Mouse (Mus musculus): Measurements from ENCODE around the gene Cuedc2. TPM values are rescaled to one million over a fixed set of nuclear protein-coding genes. Genes with fewer than 3 reads are reported as not detected.

Cuedc2 gene
- polyA plus RNA-seq, 1 experiment from 2014 or later = 99.1 TPM

- H3K27ac ChIP-seq = no peak overlapping the region
- H3K4me2 ChIP-seq = peak overlapping the region; percentile 91
- no peaks in the 10 kb centered on the region for H3K9me3 ChIP-seq (replicated peaks)
- H3K4me3 ChIP-seq = peak overlapping the region; percentile 55
- peaks cover 7% of the 10 kb centered on the region for H3K36me3 ChIP-seq
- 2% methylated on average over 48 of the region's 48 CpGs for whole genome bisulfite sequencing (ENCODE audit: insufficient replicate concordance)
- H3K4me1 ChIP-seq = peaks cover 70% of the 10 kb centered on the region
- H3K27me3 ChIP-seq (replicated peaks) = peaks cover 94% of the 10 kb centered on the region
- no peak for ATAC-seq
- peak overlapping the region; percentile 56 for H3K9ac ChIP-seq
Measured at GRCm38 (mm10) chr19:46317546-46317885, 21.0 kb downstream of the Cuedc2 start.

GRCm38 (mm10) chr19:46316846-46317545 is 21.5 kb downstream of the Cuedc2 start:
- peak overlapping the region; percentile 91 for H3K4me2 ChIP-seq
- H3K4me1 ChIP-seq = peaks cover 74% of the 10 kb centered on the region
- H3K9me3 ChIP-seq (replicated peaks) = no peaks in the 10 kb centered on the region
- peak overlapping the region; percentile 56 for H3K9ac ChIP-seq
- H3K27ac ChIP-seq = peak overlapping the region; percentile 94
- peaks cover 11% of the 10 kb centered on the region for H3K36me3 ChIP-seq
- ATAC-seq = no peak
- H3K27me3 ChIP-seq (replicated peaks) = peaks cover 89% of the 10 kb centered on the region
- WGBS (ENCODE audit: insufficient replicate concordance) = 43% methylated on average over 15 of the region's 15 CpGs
- H3K4me3 ChIP-seq = peak overlapping the region; percentile 55

GRCm38 (mm10) chr19:46315752-46316610 is 22.5 kb downstream of the Cuedc2 start:
- peak; percentile 40; the same call in 1 of the 2 replicates for ATAC-seq
- peaks cover 21% of the 10 kb centered on the region for H3K36me3 ChIP-seq
- H3K4me2 ChIP-seq = peak overlapping the region; percentile 91
- peaks cover 80% of the 10 kb centered on the region for H3K27me3 ChIP-seq (replicated peaks)
- H3K27ac ChIP-seq = peak overlapping the region; percentile 94
- peaks cover 77% of the 10 kb centered on the region for H3K4me1 ChIP-seq
- H3K4me3 ChIP-seq = peak overlapping the region; percentile 54
- 48% methylated on average over 12 of the region's 12 CpGs for WGBS (ENCODE audit: insufficient replicate concordance)
- H3K9ac ChIP-seq = peak overlapping the region; percentile 70
- no peaks in the 10 kb centered on the region for H3K9me3 ChIP-seq (replicated peaks)

- Histone ChIP-seq H3K9me3 (replicated peaks) (no peaks in the 10 kb centered on the region), H3K4me1 (peaks cover 77% of the 10 kb centered on the region), H3K27me3 (replicated peaks) (peaks cover 80% of the 10 kb centered on the region), H3K4me3 (peak overlapping the region; percentile 54), H3K27ac (peak overlapping the region; percentile 94), H3K36me3 (peaks cover 30% of the 10 kb centered on the region), H3K9ac (peak overlapping the region; percentile 70), H3K4me2 (peak overlapping the region; percentile 91)
- peak; percentile 89 for ATAC-seq
- 10% methylated on average over 14 of the region's 14 CpGs for WGBS (ENCODE audit: insufficient replicate concordance)
Measured at GRCm38 (mm10) chr19:46314872-46315742, 23.4 kb downstream of the Cuedc2 start.

GRCm38 (mm10) chr19:46314151-46314601 is 24.3 kb downstream of the Cuedc2 start:
- Histone ChIP-seq H3K27me3 (replicated peaks) (peaks cover 76% of the 10 kb centered on the region), H3K36me3 (peaks cover 38% of the 10 kb centered on the region), H3K9me3 (replicated peaks) (no peaks in the 10 kb centered on the region), H3K4me1 (peaks cover 81% of the 10 kb centered on the region), H3K4me3 (peak overlapping the region; percentile 54), H3K9ac (peak overlapping the region; percentile 70), H3K4me2 (peak overlapping the region; percentile 91), H3K27ac (peak overlapping the region; percentile 94)
- 8% methylated on average over 18 of the region's 18 CpGs for WGBS (ENCODE audit: insufficient replicate concordance)
- peak; percentile 57 for ATAC-seq

GRCm38 (mm10) chr19:46313591-46313990 is 24.9 kb downstream of the Cuedc2 start:
- 63% methylated on average over 6 of the region's 6 CpGs for WGBS (ENCODE audit: insufficient replicate concordance)
- Histone ChIP-seq H3K4me2 (peak overlapping the region; percentile 91), H3K4me3 (peak overlapping the region; percentile 54), H3K9ac (peak overlapping the region; percentile 70), H3K36me3 (peaks cover 38% of the 10 kb centered on the region), H3K9me3 (replicated peaks) (no peaks in the 10 kb centered on the region), H3K27ac (peak overlapping the region; percentile 94), H3K27me3 (replicated peaks) (peaks cover 74% of the 10 kb centered on the region), H3K4me1 (peaks cover 81% of the 10 kb centered on the region)
- no peak for ATAC-seq

GRCm38 (mm10) chr19:46313116-46313515 is 25.4 kb downstream of the Cuedc2 start:
- Histone ChIP-seq H3K27ac (peak overlapping the region; percentile 94), H3K4me1 (peaks cover 81% of the 10 kb centered on the region), H3K4me2 (peak overlapping the region; percentile 91)

GRCm38 (mm10) chr19:46312566-46312965 is 25.9 kb downstream of the Cuedc2 start:
- peaks cover 40% of the 10 kb centered on the region for H3K36me3 ChIP-seq
- no peak overlapping the region; the same call in 1 of the 2 replicates for H3K9ac ChIP-seq
- H3K4me1 ChIP-seq = peaks cover 75% of the 10 kb centered on the region
- H3K4me3 ChIP-seq = no peak overlapping the region
- no peaks in the 10 kb centered on the region for H3K9me3 ChIP-seq (replicated peaks)
- H3K4me2 ChIP-seq = no peak overlapping the region
- ATAC-seq = no peak
- WGBS (ENCODE audit: insufficient replicate concordance) = 86% methylated on average over 21 of the region's 21 CpGs
- H3K27ac ChIP-seq = peak overlapping the region; percentile 94
- H3K27me3 ChIP-seq (replicated peaks) = peaks cover 73% of the 10 kb centered on the region

More at GRCm38 (mm10) chr19:46313116-46313515, 25.4 kb downstream of the Cuedc2 start:
- Histone ChIP-seq H3K4me3 (peak overlapping the region; percentile 54; the same call in 1 of the 2 replicates), H3K9ac (peak overlapping the region; percentile 70; the same call in 1 of the 2 replicates), H3K27me3 (replicated peaks) (peaks cover 74% of the 10 kb centered on the region), H3K9me3 (replicated peaks) (no peaks in the 10 kb centered on the region), H3K36me3 (peaks cover 40% of the 10 kb centered on the region)
- 78% methylated on average over 9 of the region's 9 CpGs for WGBS (ENCODE audit: insufficient replicate concordance)
- ATAC-seq = no peak

GRCm38 (mm10) chr19:46311341-46311740 is 27.2 kb downstream of the Cuedc2 start:
- no peak overlapping the region for H3K4me2 ChIP-seq
- no peak overlapping the region for H3K27ac ChIP-seq
- H3K36me3 ChIP-seq = peaks cover 45% of the 10 kb centered on the region
- H3K4me1 ChIP-seq = peaks cover 69% of the 10 kb centered on the region
- H3K27me3 ChIP-seq (replicated peaks) = peaks cover 71% of the 10 kb centered on the region
- no peak overlapping the region for H3K4me3 ChIP-seq
- no peak for ATAC-seq
- no peaks in the 10 kb centered on the region for H3K9me3 ChIP-seq (replicated peaks)
- WGBS (ENCODE audit: insufficient replicate concordance) = 84% methylated on average over 9 of the region's 9 CpGs
- no peak overlapping the region for H3K9ac ChIP-seq

- Histone ChIP-seq H3K27me3 (replicated peaks) (peaks cover 61% of the 10 kb centered on the region), H3K27ac (no peak overlapping the region), H3K4me1 (peaks cover 67% of the 10 kb centered on the region), H3K9ac (0 out of 2 replicates have a peak overlapping the region, but pooled peaks have one; percentile 14), H3K9me3 (replicated peaks) (no peaks in the 10 kb centered on the region), H3K4me2 (no peak overlapping the region), H3K4me3 (no peak overlapping the region), H3K36me3 (peaks cover 45% of the 10 kb centered on the region)
- no peak for ATAC-seq
- 87% methylated on average over 12 of the region's 12 CpGs for WGBS (ENCODE audit: insufficient replicate concordance)
Measured at GRCm38 (mm10) chr19:46310312-46310865, 28.1 kb downstream of the Cuedc2 start.
